Mouse (Mus musculus): ENCODE measurements around the gene Ceacam20.

GRCm38 (mm10) chr7:19926849-19927480 is 38.2 kb upstream of the Ceacam20 start:
- no peak for TF ChIP-seq POLR2A (IDR thresholded peaks at IDR 0.05; ENCODE audit: control insufficient read depth, low read depth, low read length)
- TF ChIP-seq CTCF (IDR thresholded peaks at IDR 0.05; ENCODE audit: control insufficient read depth, insufficient read depth, insufficient replicate concordance, low read depth, low read length) = no peak

Data from testis, adult 2 months (tissue).